Mouse (Mus musculus): Measurements from ENCODE around the gene Cxcl1. TPM values are rescaled to one million over a fixed set of nuclear protein-coding genes. Genes with fewer than 3 reads are reported as not detected.

Gene Cxcl1
- total RNA-seq, 1 experiment from 2014 or later = not detected

Other genes with a start within 250 kb of the Cxcl1 start
- not detected in 2 replicates for gene Cxcl5, start 131.9 kb upstream of the Cxcl1 start, total RNA-seq (2017)
- 0.82 and 1.5 TPM in 2 replicates for gene Ppbp, start 122.7 kb upstream of the Cxcl1 start, total RNA-seq (2017)
- 138 and 211 TPM in 2 replicates for gene Pf4, start 118.8 kb upstream of the Cxcl1 start, total RNA-seq (2017)
- 0.05 TPM in 1 of 2 replicates, not detected in the other for gene Cxcl3, start 105.1 kb upstream of the Cxcl1 start, total RNA-seq (2017)
- not detected in 2 replicates for gene Cxcl15, start 96.7 kb upstream of the Cxcl1 start, total RNA-seq (2017)
- gene Cxcl2, start 12.6 kb downstream of the Cxcl1 start, total RNA-seq (2017) = 36.0 and 36.3 TPM in 2 replicates
- 26.4 and 31.0 TPM in 2 replicates for gene Mthfd2l, start 39.9 kb downstream of the Cxcl1 start, total RNA-seq (2017)
- not detected in 2 replicates for gene Epgn, start 136.2 kb downstream of the Cxcl1 start, total RNA-seq (2017)
- not detected in 2 replicates for gene Ereg, start 183.4 kb downstream of the Cxcl1 start, total RNA-seq (2017)
- gene Areg, start 248.4 kb downstream of the Cxcl1 start, total RNA-seq (2017) = not detected in 2 replicates